Mouse (Mus musculus): ENCODE measurements at regions not wholly inside any gene's neighbourhood (a gene's known extent, or its start where the extent isn't known, plus 50 kb on each side); places are given as distances from the start of the nearest gene placed in this dataset.

GRCm38 (mm10) chr16:75362095-75362494 lies 223.8 kb downstream of the Lipi start:
- TF ChIP-seq CTCF (conservative IDR thresholded peaks at IDR 0.05; ENCODE audit: low read length), result no peak
- TF ChIP-seq POU5F1 (IDR thresholded peaks at IDR 0.05; ENCODE audit: borderline replicate concordance, low read length), result no peak
- no peak for TF ChIP-seq NANOG (IDR thresholded peaks at IDR 0.05; ENCODE audit: borderline replicate concordance, low read length)

All from E14TG2a.4 (cell line).